17 mouse cellular contexts compared by ENCODE assay signal in genomic region chr11:89023477-89023876, GRCm38 (mm10). TPM values are rescaled to one million over a fixed set of nuclear protein-coding genes. Genes with fewer than 3 reads are reported as not detected.
A peak's percentile ranks its signal among the peaks of the same experiment; 100 is the strongest.
DNase-seq lines count a peak whose midpoint lies in the region; ATAC-seq and TF ChIP-seq lines count a peak whose summit lies in the region.
"Had no signal": no experiment of that assay in that cellular context is flagged by ENCODE, and none has a peak within 500 bp of the region (broad histone marks: within the 10 kb centered on the region; RNA-seq: fewer than 3 reads in every experiment).

No protein-coding gene starts in this region.

- H3K4me1 ChIP-seq in kidney, embryonic 16.5 days (ENCODE audit: insufficient read depth, low read length), result peaks cover 6% of the 10 kb centered on the region
- H3K4me1 ChIP-seq in bone marrow macrophage, adult 2 months (ENCODE audit: control insufficient read depth, insufficient read depth, low read length), result peaks cover 57% of the 10 kb centered on the region

- no peak for TF ChIP-seq CTCF in bone marrow macrophage, adult 2 months (IDR thresholded peaks at IDR 0.05; ENCODE audit: low read depth, low read length)

- no peak overlapping the region for H3K4me3 ChIP-seq in kidney, embryonic 16.5 days (ENCODE audit: low read length)
- H3K4me3 ChIP-seq in bone marrow macrophage, adult 2 months (ENCODE audit: insufficient read depth, low read length), result no peak overlapping the region
- no peak overlapping the region for H3K4me3 ChIP-seq in macrophage (ENCODE audit: inconsistent target)
- H3K4me3 ChIP-seq: embryonic facial prominence, embryonic 10.5 days had no signal

- H3K79me2 ChIP-seq in macrophage (ENCODE audit: inconsistent target), result peaks cover 11% of the 10 kb centered on the region

- TF ChIP-seq POLR2A in bone marrow macrophage, adult 2 months (IDR thresholded peaks at IDR 0.05; ENCODE audit: borderline replicate concordance, low read depth, low read length), result no peak

- no peaks in the 10 kb centered on the region for H3K36me3 ChIP-seq in kidney, embryonic 16.5 days (ENCODE audit: insufficient read depth, low read length)
- peaks cover 28% of the 10 kb centered on the region for H3K36me3 ChIP-seq in macrophage (ENCODE audit: inconsistent target)
- H3K36me3 ChIP-seq: embryonic facial prominence, embryonic 10.5 days had no signal

- no peaks in the 10 kb centered on the region for H3K9me3 ChIP-seq in kidney, embryonic 16.5 days (ENCODE audit: low read length)
- H3K9me3 ChIP-seq: embryonic facial prominence, embryonic 10.5 days had no signal

- no peak for DNase-seq in kidney, adult 11 months
- peak; percentile 36 for DNase-seq in Muller cell, postnatal 12 days (ENCODE audit: inconsistent ontology term)
- DNase-seq in layer of hippocampus, postnatal 14 days (ENCODE audit: low spot score in 2 of 2), result no peak
- no peak for DNase-seq in cerebellum, postnatal 36 days
- DNase-seq: adrenal gland, postnatal 25 days; cerebellum, adult 9-10 months; gastrocnemius, postnatal 10 days had no signal

- no peak for ATAC-seq in kidney, embryonic 16.5 days (ENCODE audit: low FRiP score, low TSS enrichment)

- H3K27me3 ChIP-seq in kidney, embryonic 16.5 days (ENCODE audit: insufficient read depth, low read length), result no peaks in the 10 kb centered on the region

- peak overlapping the region; percentile 31; the same call in 1 of the 2 replicates for H3K27ac ChIP-seq in kidney, embryonic 16.5 days (ENCODE audit: low read length)
- H3K27ac ChIP-seq in bone marrow macrophage, adult 2 months (ENCODE audit: insufficient read depth, low read depth, low read length), result peak overlapping the region; percentile 73
- peak overlapping the region; percentile 74; the same call in 1 of the 2 replicates for H3K27ac ChIP-seq in macrophage
- H3K27ac ChIP-seq: embryonic facial prominence, embryonic 10.5 days had no signal

- WGBS in kidney, embryonic 16.5 days, result 72% methylated on average over 10 of the region's 10 CpGs
- 83% methylated on average over 10 of the region's 10 CpGs for WGBS in macrophage (ENCODE audit: missing documents)

- H3K9ac ChIP-seq in kidney, embryonic 16.5 days (replicated peaks; ENCODE audit: low read length), result no peak overlapping the region

- no peak overlapping the region for H3K4me2 ChIP-seq in kidney, embryonic 16.5 days (replicated peaks; ENCODE audit: low read depth, low read length)

RNA-seq across cellular contexts. Expression of gene Trim25, which starts 24.3 kb away (rescaled TPM):
- 17.0 and 17.8 TPM in 2 replicates for polyA plus RNA-seq in kidney, embryonic 16.5 days (2015; fragmentation: Nextera tagmentation; extraction: Ambion mirVana)
- 85.2 and 95.7 TPM in 2 replicates for polyA plus RNA-seq in bone marrow macrophage, adult 2 months (2012; ENCODE audit: insufficient read depth, insufficient read length, missing spikeins)
- total RNA-seq in macrophage (2018; cell fraction: chromatin; rRNA removed), result 1,000 to 10,000 TPM in 1 of 26 experiments, 100 to 1,000 TPM in 25; 272 to 1,028 (median 411) TPM
- 100 to 1,000 TPM; 113 to 207 (median 161) TPM for total RNA-seq in macrophage (2018; cell fraction: cytosol; rRNA removed)
- 100 to 1,000 TPM; 245 to 755 (median 378) TPM for total RNA-seq in macrophage (2018; cell fraction: nucleus; rRNA removed)
- polyA plus RNA-seq in macrophage (2018), result 66.7 to 127 TPM (median 117 TPM) in 3 replicates
- total RNA-seq in layer of hippocampus, postnatal 14 days (2021), result 1 to 10 TPM; 4.0 to 5.2 TPM

RNA-seq across cellular contexts. Expression of gene Dgke, which starts 43.2 kb away (rescaled TPM):
- polyA plus RNA-seq in kidney, embryonic 16.5 days (2015; fragmentation: Nextera tagmentation; extraction: Ambion mirVana), result 4.0 and 4.3 TPM in 2 replicates
- 3.4 and 4.4 TPM in 2 replicates for polyA plus RNA-seq in bone marrow macrophage, adult 2 months (2012; ENCODE audit: insufficient read depth, insufficient read length, missing spikeins)
- 10 to 100 TPM in 15 of 26 experiments, 1 to 10 TPM in 11; 2.0 to 22.1 (median 14.3) TPM for total RNA-seq in macrophage (2018; cell fraction: chromatin; rRNA removed)
- total RNA-seq in macrophage (2018; cell fraction: cytosol; rRNA removed), result 1 to 10 TPM; 3.9 to 8.9 (median 5.8) TPM
- 10 to 100 TPM in 16 of 26 experiments, 1 to 10 TPM in 10; 5.0 to 20.2 (median 11.0) TPM for total RNA-seq in macrophage (2018; cell fraction: nucleus; rRNA removed)
- 3.6 to 6.2 TPM (median 4.9 TPM) in 3 replicates for polyA plus RNA-seq in macrophage (2018)
- total RNA-seq in layer of hippocampus, postnatal 14 days (2021), result 10 to 100 TPM; 36.7 to 39.5 TPM

RNA-seq across cellular contexts. Expression of gene Gm525, which starts 50.2 kb away (rescaled TPM):
- polyA plus RNA-seq in kidney, embryonic 16.5 days (2015; fragmentation: Nextera tagmentation; extraction: Ambion mirVana), result 0.41 and 0.69 TPM in 2 replicates
- polyA plus RNA-seq in bone marrow macrophage, adult 2 months (2012; ENCODE audit: insufficient read depth, insufficient read length, missing spikeins), result not detected in 2 replicates
- not detected for total RNA-seq in macrophage (2018; cell fraction: chromatin; rRNA removed)
- total RNA-seq in macrophage (2018; cell fraction: cytosol; rRNA removed), result not detected
- not detected for total RNA-seq in macrophage (2018; cell fraction: nucleus; rRNA removed)
- polyA plus RNA-seq in macrophage (2018), result not detected in 3 replicates
- not detected for total RNA-seq in layer of hippocampus, postnatal 14 days (2021)
- total RNA-seq: adrenal gland, postnatal 25 days; gastrocnemius, postnatal 10 days; layer of hippocampus, adult 8-10 months; megakaryocyte, adult 5-6 weeks; MEL had no signal
- polyA plus RNA-seq: embryonic facial prominence, embryonic 10.5 days; forebrain, embryonic 11.5 days; hindbrain, embryonic 11.5 days; limb, embryonic 11.5 days had no signal

RNA-seq across cellular contexts. Expression of gene Coil, which starts 53.4 kb away (rescaled TPM):
- polyA plus RNA-seq in kidney, embryonic 16.5 days (2015; fragmentation: Nextera tagmentation; extraction: Ambion mirVana), result 16.7 and 17.4 TPM in 2 replicates
- 6.0 and 7.2 TPM in 2 replicates for polyA plus RNA-seq in bone marrow macrophage, adult 2 months (2012; ENCODE audit: insufficient read depth, insufficient read length, missing spikeins)
- 10 to 100 TPM in 11 of 26 experiments, 1 to 10 TPM in 15; 2.7 to 18.4 (median 8.4) TPM for total RNA-seq in macrophage (2018; cell fraction: chromatin; rRNA removed)
- 1 to 10 TPM; 2.5 to 7.7 (median 5.8) TPM for total RNA-seq in macrophage (2018; cell fraction: cytosol; rRNA removed)
- total RNA-seq in macrophage (2018; cell fraction: nucleus; rRNA removed), result 10 to 100 TPM in 1 of 26 experiments, 1 to 10 TPM in 25; 1.9 to 10.7 (median 5.0) TPM
- polyA plus RNA-seq in macrophage (2018), result 5.1 to 8.0 TPM (median 5.6 TPM) in 3 replicates
- 10 to 100 TPM; 16.3 to 19.5 TPM for total RNA-seq in layer of hippocampus, postnatal 14 days (2021)

RNA-seq across cellular contexts. Expression of gene Elobl, which starts 56.7 kb away (rescaled TPM):
- polyA plus RNA-seq in kidney, embryonic 16.5 days (2015; fragmentation: Nextera tagmentation; extraction: Ambion mirVana), result not detected in 2 replicates
- not detected in 2 replicates for polyA plus RNA-seq in bone marrow macrophage, adult 2 months (2012; ENCODE audit: insufficient read depth, insufficient read length, missing spikeins)
- not detected for total RNA-seq in macrophage (2018; cell fraction: chromatin; rRNA removed)
- under 1 TPM in 1 of 26 experiments, not detected in 25; 0.29 TPM for total RNA-seq in macrophage (2018; cell fraction: cytosol; rRNA removed)
- not detected for total RNA-seq in macrophage (2018; cell fraction: nucleus; rRNA removed)
- not detected in 3 replicates for polyA plus RNA-seq in macrophage (2018)
- total RNA-seq in layer of hippocampus, postnatal 14 days (2021), result not detected
- total RNA-seq: adrenal gland, postnatal 25 days; gastrocnemius, postnatal 10 days; layer of hippocampus, adult 8-10 months; megakaryocyte, adult 5-6 weeks had no signal
- polyA plus RNA-seq: embryonic facial prominence, embryonic 10.5 days; forebrain, embryonic 11.5 days; hindbrain, embryonic 11.5 days; limb, embryonic 11.5 days had no signal
